Mouse (Mus musculus) heart, postnatal 10 days (tissue): Measurements from ENCODE around the gene Gm10058. TPM values are rescaled to one million over a fixed set of nuclear protein-coding genes. Genes with fewer than 3 reads are reported as not detected.
"Not testable (repeated sequence)": the region's sequence is repeated elsewhere in the genome, so short reads cannot be mapped to it uniquely, and the experiment has no call there.

Experiments used
- DNase-seq, 2 experiments: peaks; one replicate each; pipeline ENCODE4 v3.0.0; 2021
- intact Hi-C: fragments of 180-260 bp; cut with DNase I; formaldehyde crosslinking; loops from one replicate; pipeline ENCODE4 v1.15.1; 2025
- total RNA-seq, 2 experiments: library from RNA; stranded (reverse); gene quantifications; 2 replicates each; pipeline ENCODE4 v1.2.3; 2021

Gene Gm10058
- not detected for total RNA-seq

- intact Hi-C loops, DNase-seq: not testable (repeated sequence)
Measured at GRCm38 (mm10) chrX:27946785-27947184, at the start of gene Gm10058. Gm10058 (minus strand) TSS chrX:27946885.
